Mouse (Mus musculus) spleen, adult 2 months (tissue): ENCODE data around the gene Thegl.

Experiments
- CTCF ChIP-seq: fragments of 200-500 bp; IDR thresholded peaks from 2 replicates; pipeline ENCODE4 v1.5.1; 2011; ENCODE audit warnings: mild to moderate bottlenecking, inconsistent platforms; ENCODE audit not compliant: insufficient read depth, insufficient read length, insufficient replicate concordance; ENCODE audit errors: extremely low read depth
- POLR2A ChIP-seq: fragments of 200-500 bp; IDR thresholded peaks from 2 replicates; pipeline ENCODE4 v1.6.1; 2011; ENCODE audit warnings: low read depth, low read length, inconsistent platforms

- no peak for TF ChIP-seq CTCF
- no peak for TF ChIP-seq POLR2A
These were observed 86.9 kb downstream of the Thegl start for GRCm38 (mm10) chr5:77102522-77103365.
